Mouse (Mus musculus) stomach, postnatal 0 days (tissue): Measurements from ENCODE around the gene 4930568D16Rik.

Experiments
- CTCF ChIP-seq: IDR thresholded peaks from 2 replicates; pipeline ENCODE4 v1.5.1; 2016; ENCODE audit warnings: antibody characterized with exemption, low read depth, mild to moderate bottlenecking, moderate library complexity
- EP300 ChIP-seq: optimal IDR thresholded peaks from 2 replicates; pipeline ENCODE3; 2016; ENCODE audit warnings: antibody characterized with exemption

- TF ChIP-seq CTCF (no peak), EP300 (no peak)
These were observed 39.7 kb upstream of the 4930568D16Rik start for GRCm38 (mm10) chr2:35407266-35407665.
